Mouse (Mus musculus) bone marrow, adult 2 months (tissue): ENCODE measurements around the gene Prorsd1.
"Not testable (repeated sequence)": the region's sequence is repeated elsewhere in the genome, so short reads cannot be mapped to it uniquely, and the experiment has no call there.

Experiments
- CTCF ChIP-seq: fragments of 200-500 bp; IDR thresholded peaks from 2 replicates; pipeline ENCODE4 v1.5.1; 2011; ENCODE audit warnings: low read length, control low read depth; ENCODE audit not compliant: control insufficient read depth, insufficient read depth
- POLR2A ChIP-seq: fragments of 200-500 bp; IDR thresholded peaks from 2 replicates; pipeline ENCODE4 v1.6.1; 2011; ENCODE audit warnings: low read depth, mild to moderate bottlenecking, control low read depth, low read length, borderline replicate concordance; ENCODE audit not compliant: control insufficient read depth

- TF ChIP-seq POLR2A, CTCF: not testable (repeated sequence)
Observed at GRCm38 (mm10) chr11:29545150-29545752, 30.4 kb upstream of the Prorsd1 start.
